Mouse (Mus musculus) thymus, adult 18-20 months (tissue): ENCODE measurements around the gene Acad12.

Source experiments
- DNase-seq, 2 experiments: peaks; one replicate each; pipeline ENCODE4 v3.0.0; 2022; ENCODE audit warnings: mixed read lengths in 2 of 2

Gene Acad12

GRCm38 (mm10) chr5:121581945-121582344, 36.8 kb downstream of the Acad12 start:
- no peak for DNase-seq

DNA sequence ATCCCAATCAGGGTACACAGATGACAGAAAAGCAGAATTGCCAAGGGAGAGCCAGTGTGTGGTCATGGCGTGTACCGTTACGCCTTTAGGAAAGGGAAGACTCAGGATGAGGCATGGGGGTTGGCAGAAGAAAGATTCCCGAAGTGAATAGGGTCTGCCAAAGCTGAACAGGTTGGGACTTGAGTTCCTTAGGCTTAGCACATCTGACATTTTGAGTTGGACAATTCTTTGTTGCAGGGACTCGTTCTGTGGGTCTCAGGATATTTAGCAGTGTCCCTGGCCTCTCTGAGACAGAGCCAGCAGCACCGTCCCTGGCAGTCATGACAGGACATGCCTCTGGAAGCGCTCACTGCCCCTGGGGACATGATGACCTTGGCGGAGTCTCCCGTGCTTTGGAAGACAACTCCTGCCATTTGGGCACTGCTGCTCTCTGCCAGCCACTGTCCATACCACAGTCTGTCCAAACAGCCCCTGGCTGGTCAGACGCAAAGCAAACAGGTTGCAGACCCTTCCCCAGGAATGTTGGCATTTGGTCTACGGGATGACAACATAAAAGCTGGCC, 41.7 kb downstream of the Acad12 start:
- no peak for DNase-seq

- DNase-seq: no peak
Observed at GRCm38 (mm10) chr5:121575867-121576266, 42.9 kb downstream of the Acad12 start.

DNA sequence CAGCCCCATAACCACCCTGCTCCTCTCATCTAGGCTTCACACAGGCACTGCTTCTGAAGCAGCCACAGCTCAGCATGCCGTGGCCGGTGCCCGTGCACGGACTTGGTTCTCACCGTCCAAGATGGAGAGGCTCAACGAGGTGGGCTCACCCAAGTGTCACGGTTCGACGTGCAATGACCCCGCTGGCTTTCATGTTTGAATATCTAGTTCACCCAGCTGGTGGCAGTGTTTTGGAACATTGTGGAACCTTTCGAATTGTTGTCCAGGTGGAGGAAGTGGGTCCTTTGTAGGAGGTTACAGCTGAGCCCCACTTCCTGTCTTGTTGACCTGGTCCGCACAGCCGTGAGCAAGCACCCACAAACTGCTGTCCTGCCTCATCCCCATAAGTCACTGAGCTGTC, 44.6 kb downstream of the Acad12 start:
- peak; percentile 16 to 61 for DNase-seq

DNA sequence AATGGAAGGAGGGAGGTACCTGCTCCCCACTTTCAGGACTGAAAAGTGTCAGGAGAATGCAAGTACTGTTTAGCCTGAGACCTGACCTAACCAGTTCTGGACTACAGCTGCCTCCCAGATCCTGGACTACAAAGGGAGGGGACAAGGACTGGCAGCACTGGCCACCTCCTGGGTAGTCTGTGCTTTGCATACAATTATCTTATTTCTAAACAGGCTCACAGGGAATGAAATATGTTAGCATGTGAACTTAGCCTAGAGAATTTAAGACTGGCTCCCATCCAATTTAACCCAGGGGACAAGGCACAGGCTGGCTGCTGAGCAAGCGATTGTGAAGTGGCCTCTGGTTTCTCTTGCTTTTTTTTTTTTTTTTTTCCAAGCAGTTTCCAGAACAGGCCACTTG, 48.0 kb downstream of the Acad12 start:
- DNase-seq: no peak

DNA sequence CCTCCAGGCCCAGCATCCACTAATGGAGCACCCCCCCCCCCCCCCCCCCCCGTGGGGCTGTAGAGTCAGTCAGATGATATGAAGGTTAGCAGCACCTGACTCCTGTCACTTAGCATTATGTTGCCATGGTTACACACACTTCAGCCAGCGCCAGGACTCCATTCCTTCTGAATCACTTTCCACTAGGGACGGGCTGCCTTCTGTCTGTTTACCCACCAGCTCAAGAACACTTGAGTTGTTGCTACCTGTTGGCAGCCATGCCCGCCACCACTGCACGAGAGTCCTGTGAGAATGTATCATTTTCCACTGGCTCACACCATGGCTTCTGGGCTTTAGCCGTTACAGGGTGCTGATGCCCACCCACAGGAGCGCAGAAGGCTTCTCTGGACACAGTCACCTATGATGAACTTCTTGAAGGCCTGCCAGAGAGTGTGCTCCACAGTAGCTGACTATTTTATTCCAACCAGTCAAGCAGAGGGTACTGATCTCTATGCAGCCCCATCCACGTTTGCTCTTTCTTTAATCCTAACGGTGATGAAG, 48.8 kb downstream of the Acad12 start:
- no peak for DNase-seq

- DNase-seq: no peak
Observed at GRCm38 (mm10) chr5:121566035-121566681, 52.6 kb downstream of the Acad12 start.

DNA sequence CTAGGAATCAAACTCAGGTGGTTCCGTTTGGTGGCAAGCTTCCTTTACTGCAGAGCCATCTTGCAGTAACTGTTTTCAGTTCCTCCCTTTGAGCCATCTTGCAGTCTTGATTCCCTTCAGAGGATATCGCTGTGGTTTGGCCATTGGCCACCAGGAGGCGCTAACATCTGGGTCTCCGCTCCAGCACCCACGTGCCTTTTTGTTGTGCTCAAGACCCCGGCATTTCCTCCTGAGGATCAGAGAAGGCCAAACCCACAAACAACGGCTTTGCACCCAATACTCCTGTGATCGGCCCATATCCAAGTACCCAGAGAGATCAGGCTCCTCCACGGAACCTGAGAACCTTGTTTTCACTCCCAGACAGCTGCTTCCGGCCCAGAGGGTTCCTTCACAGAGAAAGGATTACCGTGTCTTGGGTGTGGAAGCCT, 54.3 kb downstream of the Acad12 start:
- peak; percentile 76 to 83 for DNase-seq

DNA sequence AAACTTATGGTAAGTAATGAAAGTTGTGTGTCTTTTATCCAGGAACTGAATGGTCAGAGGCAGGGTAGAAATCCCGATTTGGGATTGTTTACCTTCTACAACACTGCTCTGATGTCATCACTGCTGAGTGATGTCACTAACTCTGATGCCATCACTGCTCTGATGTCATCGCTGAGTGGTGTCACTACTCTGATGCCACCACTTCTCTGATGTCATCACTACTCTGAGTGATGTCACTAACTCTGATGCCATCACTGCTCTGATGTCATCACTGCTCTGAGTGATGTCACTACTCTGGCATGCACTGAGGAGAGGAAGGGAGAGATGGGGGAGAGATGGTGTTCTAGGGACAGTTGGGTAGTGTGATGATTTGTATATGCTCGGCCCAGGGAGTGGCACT, 56.3 kb downstream of the Acad12 start:
- no peak for DNase-seq

- DNase-seq: no peak
Observed at GRCm38 (mm10) chr5:121549196-121549595, 69.5 kb downstream of the Acad12 start.

DNA sequence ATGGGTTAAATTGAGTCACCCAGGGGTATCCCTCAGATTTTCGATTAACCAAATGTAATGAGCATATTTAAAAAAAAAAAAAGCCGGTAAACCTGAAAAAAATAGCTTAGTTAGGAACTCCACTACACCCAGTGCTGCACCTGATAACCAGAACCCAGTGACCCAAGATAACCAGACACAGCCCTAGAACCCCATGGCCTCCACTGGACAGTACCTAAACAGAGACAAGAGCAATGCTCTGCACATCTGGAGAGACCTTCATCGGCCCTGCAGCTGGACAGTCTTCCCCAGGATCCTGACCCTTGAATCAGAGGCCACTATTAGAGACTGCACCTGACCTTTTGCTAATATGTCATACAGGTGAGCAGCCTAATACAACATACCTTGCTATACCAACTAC, 71.7 kb downstream of the Acad12 start:
- no peak for DNase-seq
